Mouse (Mus musculus): ENCODE data around the gene Rtl1. TPM values are rescaled to one million over a fixed set of nuclear protein-coding genes. Genes with fewer than 3 reads are reported as not detected.

Gene Rtl1
- total RNA-seq (2021), result 1 to 10 TPM; 3.9 to 9.7 TPM
- long read RNA-seq, experiment 1, partial matches to known transcripts, result 0 of 1 reads
- long read RNA-seq, experiment 1, other reads (novel, unspliced or antisense), result 1 of 1 reads
- long read RNA-seq, experiment 2, result 0 reads

DNA sequence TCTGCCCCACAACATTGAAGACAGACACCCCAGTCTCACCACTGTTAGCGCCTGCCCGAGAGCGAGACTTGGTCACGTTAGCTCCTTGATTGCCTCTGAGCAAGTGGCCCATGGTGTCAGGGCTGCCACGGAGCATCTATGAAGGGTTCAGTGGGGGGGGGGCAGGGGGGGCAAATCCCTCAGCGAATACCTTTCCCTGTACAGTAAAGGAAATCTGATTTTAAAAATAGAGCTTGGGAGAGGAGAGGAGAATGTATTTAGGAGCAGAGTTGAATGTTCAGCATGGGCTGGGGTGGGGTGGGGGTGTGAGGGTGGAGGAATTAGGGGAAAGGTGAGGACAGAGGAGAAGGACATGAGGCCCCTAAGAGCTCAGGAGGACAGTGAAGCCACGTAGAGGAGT is at the start of gene Rtl1:
Gene Rtl1 (minus strand): TSS at position 101 of the 400 bp plus-strand sequence.
- DNase-seq, result no peak

DNA sequence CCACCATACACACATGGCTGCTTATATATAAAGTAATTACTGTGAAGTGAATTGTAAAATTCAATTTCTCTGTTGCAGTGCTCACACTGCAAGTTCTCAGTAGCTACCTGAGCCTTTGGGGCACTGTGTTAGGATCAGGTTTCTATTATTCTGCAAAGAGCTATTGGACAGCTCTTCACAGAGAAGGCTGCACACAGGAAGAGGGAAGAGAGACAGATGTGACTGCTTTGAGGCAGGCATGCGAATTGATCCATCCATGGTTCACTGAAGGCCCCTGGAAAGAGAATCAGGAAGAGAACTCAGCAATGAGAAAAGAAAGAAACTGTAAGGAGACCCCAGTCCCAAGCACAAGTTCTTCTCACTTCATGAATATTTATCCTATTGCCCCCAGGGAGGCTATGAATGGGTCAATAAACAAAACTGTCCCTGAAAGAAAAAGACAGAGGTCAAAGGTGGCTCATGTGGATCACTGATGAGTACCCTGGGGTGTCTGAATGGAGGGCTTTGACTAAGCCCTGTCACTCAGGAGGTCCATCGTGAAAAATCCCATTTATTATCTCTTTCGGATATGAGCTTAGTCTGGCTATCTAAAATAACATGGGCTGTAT is 40.5 kb upstream of the Rtl1 start:
- DNase-seq, result no peak

DNA sequence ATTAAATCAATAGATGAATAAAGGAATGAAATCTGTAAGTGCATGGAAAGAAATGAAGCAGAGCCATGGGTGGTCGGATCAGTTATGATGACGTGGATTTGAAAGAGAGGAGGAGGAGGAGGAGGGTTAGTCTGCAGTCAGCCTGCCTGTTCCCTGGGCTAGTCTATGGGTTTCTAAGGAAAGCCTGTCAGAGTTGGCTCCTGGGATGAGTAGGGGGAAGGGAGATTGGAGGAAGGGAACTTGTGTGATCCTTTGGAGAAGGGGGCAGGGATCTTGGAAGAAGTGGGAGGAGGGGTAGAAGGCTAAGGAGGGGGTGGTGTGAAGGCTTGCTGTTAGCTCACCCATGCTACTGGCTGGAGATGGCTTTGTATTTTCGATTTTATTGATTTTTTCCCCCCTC is 31.9 kb upstream of the Rtl1 start:
- no peak for DNase-seq

DNA sequence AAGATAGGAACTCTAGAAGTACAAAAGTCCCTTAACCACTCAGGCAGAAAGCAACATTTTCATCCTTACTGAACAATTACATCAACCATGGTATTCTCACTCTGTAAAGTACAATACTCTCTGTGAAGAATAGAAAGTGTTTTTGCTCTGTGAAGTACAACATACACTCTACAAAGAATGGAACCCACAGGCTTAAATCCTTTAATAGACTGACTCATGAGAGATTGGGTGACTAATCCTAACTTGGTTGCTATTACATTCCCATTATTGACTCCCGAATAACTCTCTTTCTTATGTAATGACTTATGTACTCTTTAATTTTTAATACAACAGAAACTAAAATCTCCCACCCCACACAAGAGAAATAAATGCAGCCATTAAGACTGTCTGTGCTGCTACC is 28.8 kb upstream of the Rtl1 start:
- no peak for DNase-seq

DNA sequence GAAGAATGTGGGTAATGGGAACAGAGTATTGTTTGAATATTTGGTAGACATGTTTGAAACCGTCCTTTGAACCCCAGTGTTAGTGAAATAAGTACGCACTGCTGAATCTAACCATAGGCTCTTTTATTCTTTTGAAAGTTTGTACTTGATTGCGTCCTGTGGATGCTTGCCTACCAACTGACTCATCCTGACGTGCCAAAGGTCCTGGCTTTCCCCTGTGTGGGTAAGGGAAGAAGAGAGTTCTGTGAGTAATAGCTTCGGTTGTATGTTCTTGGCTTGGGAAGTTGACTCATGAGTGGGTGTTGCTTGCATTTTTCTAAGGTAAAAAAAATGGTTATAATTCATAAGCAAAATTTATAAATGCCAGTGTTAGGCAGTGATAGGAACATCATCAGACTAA is 26.8 kb upstream of the Rtl1 start:
- peak; percentile 51 to 52 for DNase-seq

DNA sequence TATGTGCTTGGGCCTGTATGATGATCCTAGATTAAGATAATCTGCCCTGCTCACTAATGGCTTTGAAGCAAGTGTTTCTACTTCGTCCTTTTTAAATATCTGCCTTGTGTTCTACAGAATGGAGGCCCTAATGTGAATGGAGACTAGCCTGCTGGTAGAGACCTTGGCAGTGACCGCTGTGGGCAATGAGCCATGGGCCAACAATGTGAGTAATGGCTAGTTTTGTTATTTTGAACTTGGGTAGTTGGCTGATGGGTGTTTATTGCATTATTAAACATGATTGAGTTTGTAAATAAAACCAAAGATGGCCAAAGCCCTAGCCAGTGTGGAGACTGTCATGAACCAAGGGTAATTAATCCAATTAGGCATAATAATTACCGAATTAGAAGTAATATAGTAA is 20.1 kb upstream of the Rtl1 start:
- peak; percentile 77 to 84 for DNase-seq

DNA sequence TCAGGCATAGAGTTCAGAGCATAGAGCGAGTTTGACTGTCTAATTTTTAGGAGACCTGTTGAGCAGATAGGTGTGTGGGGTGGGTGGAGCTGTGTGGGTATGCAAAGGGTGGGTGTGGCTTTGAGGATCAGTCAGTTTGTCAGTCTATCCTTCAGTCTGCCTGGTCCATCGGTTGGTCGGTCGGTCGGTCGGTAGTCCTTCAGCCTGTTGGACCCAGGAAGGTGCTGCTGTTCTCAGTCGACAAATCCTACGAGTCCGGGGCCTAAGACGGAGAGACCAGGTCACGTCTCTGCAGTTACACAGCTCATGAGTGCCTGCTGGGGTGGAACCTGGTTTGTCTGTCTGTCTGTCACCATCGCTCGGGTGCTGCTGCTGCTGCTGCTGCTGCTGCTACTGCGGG is 17.9 kb upstream of the Rtl1 start:
- no peak for DNase-seq

DNA sequence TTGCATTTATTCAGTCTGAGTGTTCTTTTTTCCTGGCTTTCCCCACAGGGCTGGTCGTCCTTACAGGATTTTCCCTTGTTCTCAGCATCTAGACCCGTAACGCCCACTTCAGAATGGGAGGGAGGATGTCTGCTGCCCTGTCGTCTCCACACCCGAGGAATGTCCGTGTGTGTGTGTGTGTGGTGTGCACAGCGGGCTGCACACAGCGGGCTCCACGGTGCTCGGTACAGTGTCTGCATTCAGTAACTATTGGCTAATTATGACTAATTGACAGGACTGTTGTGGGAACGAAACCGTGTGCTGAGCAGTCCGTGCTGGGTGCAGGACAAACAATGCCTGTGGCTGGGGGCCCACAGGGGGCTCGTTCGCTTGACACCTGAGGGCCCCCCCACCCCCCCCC is 17.0 kb upstream of the Rtl1 start:
- no peak for DNase-seq

DNA sequence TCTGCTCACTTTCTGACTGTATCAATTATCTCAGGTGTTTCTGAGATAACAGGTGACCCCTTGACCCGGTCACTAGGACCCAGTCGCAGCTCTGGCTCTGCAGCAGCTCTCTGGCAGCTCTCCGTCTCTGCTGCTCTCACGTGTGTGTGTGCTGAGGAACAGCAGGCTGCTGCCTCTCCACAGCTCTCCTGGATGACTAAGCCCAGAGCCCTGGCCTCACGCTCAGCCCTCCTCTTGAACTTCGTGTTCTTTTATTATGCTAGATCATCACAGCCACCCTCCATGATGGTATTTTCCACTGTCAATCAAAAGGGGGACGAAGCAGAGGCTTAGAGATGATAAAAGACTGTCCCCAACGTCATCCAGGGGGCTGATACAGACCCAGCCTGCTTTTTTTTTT is 15.2 kb upstream of the Rtl1 start:
- peak; percentile 56 to 79 for DNase-seq

DNA sequence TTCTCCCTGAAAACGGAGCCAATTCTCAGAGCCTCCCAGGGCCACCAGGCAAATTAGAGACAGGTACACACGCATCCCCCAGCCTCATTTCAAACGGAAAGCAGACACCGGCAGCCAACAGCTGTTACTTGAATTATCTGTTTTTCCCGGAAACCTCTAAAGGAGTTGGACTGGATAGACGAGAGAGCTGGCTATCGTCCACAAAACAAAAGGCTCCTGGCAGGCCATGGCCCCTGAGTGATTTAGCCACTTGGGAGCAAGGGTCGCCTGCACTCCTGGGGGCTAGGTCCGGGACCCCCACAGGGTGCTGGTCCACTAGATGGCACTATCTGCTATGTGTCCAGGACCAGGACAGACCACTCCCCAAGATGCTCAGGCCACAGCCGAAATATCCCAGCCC is 14.3 kb upstream of the Rtl1 start:
- no peak for DNase-seq

DNA sequence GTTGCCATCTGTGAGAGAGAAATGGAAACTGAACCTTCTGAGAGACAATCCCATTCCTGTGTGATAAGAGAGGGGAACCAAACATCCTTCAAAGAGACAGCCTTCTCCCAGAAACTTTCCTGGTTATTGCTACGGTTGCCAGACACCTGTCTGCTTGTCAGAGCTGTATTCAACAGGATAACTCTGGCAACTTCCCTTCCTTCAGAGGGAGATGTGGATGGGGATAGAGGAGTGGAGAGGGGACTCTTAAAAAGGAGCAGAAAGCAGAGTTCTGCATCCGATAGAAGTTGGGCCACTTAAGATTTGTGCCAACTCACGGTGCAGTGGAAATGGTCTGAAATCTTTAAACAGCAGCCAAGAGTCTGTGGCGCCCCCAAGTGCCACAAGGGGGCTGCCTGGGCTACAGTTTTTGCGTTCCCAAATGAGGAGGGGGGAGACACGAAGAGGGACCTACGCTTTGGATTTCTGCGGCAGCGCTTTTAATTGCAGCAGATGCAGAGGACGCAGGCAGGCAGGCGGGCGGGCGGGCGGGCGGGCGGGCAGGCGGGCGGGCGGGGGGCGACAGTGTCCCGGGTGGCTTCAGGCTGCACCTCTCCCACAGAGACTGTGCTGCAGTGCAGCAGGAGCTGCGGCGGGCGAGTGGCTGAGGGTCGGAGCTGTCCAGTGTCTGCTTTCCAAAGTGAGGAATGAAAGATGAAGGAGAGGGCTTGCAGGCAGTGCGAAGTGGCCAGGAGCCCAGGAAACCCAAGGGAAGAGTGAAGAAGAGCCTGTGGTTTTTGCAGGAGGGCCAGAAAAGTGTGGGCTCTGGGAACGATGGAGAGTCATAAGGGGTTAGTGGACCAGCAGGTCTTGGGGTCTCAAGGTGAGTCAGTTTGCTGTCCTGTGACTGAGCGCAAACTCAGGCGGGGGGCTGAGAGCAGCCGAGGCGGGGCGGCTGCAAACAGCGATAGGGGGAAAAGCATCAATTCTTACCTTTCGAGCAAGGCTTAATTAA is 12.6 kb upstream of the Rtl1 start:
- no peak for DNase-seq

DNA sequence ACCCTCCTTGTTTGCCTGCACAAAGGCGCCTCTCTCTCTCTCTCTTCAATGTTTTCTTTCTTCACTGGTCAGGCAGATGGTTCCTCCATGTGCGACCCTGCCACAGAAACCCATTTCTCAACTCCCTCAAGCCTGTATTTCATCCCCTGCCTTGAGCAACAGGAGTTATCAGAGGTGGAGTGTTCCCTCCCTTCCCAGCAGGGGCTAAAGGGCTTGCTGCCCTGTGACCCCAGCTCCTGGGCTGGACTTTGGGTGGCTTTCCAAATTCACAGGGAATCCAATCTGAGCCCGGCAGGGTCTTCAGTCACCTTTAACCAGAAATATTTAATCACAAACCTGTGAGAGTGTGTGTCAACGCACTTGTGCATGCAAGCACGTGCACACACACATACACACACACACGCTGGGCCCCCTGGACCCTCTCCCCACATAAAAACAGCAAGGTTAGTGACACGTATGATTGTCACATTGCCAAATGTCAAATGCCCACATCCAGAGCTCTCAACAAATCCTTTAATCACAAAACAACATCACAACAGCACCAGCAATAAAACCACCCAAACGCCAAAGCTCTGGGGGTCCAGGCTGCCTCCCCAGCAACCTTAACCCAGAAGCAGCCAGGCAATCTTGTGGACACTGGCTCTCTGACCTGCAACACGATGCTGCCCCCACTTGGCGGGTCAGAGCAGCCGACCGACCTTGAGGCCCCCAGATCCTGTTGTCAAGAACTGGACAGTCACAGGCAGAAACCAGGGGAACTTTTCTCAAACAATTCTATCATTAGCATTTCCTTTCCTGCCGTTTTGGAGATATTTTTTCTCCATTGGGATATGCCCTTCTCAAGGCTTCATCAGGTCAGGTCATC is 8.7 kb upstream of the Rtl1 start:
- DNase-seq, result peak; percentile 44 to 68

DNA sequence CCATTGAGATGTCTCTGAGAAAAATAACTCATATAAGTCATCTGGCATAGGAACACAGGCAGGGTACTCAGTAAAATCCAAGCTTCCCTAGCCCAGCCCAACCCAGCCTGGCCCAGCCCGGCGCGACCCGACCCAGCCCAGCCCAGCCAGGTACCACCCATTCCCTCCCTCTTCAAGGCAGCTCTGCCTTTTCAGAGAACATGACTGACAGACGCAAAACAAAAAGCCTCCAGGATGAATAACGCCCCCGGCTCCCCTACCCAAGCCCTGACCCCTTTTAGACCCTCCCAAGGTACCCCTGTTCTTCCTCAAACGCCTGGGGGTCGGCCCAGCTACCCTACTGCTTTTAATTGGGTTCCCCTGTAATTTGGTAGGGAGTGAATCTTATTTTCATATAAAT is 7.8 kb upstream of the Rtl1 start:
- DNase-seq, result no peak

DNA sequence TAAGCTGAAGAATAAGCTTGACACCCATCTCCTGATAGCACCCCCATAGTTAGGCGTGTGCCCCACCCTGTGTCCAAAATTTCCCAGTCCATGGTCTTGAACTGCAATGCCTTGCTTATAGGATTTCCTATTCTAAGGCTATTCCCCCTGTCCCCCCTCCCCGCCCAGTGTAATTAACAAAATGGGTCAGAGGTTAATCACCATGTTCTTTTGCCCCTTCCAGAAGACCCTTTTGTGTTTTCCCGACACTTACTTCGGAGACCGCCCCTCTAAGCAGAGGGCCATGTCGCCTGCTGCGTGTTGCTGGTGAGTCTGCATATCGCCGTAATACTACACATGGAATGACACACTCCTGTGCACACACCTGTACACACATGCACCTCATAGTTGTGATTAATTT is 7.1 kb upstream of the Rtl1 start:
- no peak for DNase-seq

DNA sequence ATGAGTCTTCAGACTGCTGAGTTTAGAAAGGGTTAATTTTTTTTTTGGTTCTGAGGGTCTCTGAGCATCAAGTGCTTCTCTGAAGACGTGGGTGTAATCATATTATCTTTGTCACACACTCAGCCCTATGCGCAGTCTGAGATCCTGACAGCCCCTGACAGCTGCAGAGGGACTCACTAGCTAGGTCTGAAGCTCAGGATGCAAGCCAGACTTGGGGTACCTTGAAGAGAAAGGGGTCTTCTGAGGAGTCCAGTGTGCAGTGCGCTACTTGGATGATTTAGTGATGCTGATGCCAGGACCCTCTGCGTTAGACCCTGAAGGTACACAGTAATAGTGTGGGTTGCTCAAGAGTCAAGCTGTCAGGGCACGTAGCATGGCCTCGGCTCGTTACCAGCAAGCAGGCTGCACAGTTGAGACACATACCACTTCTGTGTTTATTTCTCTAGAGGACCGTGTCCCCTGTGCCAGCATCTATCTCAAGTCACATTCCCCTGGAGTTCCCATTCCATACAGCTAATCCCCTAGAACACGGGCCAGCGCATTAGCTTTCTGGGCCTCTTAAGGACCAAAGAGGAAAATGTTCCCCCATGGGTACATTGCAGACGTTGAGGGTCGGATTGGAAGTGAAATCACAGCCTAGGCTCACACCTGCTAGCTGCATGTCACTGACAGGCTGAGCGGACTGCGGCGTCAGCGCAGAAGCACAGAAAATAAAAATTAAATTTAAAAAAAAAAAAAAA is 5.0 kb upstream of the Rtl1 start:
- DNase-seq, result no peak

DNA sequence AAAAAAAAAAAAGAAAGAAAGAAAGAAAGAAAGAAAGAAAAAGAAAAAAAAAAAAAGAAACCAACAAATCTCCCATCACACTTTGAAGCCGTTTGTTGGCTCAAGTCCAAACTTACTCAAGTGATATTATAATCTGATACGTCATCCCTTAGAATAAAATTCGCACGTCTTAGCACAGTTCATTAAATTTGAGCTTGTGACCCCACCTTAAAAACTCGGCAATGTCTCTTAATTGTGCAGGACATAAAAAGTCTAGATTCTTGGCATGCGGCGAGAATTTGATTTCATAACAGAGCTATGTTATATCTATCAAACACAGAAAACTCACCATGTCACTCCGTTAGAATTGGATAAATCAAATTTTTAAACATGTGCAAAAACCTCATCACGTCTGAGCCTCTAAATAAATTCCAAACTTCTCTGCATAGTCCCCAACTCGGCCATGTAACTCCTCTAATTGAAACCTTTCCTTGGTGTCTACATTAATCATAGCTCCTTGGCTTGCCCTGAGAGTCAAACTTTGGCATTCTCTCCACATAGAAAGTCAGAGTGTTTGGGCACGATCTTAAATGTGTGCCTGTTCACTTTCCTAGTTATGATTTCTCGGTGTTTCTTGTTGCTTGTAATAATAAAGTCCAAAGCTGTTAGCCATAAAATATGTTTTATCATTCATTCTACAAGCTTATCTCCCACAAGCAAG is 1.4 kb downstream of the Rtl1 start:
- DNase-seq, result no peak

DNA sequence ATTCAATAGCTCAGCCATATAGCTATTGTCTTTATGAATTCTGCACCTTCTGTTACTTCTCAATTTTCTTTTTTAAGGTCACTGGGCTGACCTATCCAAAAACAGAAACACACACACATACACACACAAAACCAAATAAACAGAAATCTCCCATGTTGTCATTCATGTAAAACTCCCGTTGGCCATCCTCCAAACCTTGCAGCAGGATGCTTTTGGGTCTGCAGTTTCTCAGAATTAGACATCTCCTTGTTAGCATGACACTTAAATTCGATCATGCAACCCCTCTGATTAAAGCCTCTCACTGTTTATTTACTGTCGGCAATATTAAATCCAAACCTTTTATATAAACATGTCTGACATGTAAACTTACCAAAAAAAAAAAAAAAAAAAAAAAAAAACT is 3.4 kb downstream of the Rtl1 start:
- no peak for DNase-seq

DNA sequence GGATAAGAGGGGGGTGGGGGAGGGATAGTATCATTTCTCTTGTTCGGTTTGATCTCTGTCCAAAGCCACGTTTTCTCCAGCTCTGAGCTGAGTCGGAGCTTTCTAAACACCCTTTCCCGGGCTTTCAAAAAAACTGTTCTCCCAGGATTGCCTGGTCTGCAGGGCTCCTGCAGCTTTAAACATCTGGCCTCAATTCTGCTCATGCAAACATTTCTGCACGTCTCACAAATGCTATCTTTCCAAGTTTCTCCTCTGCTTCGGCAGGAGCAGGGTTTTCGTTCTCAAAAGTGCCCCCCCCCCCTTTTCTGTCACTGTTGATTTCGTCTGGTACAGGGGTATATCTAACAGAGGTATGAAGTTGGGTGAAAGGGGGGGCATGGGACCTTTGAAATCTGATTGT is 3.9 kb downstream of the Rtl1 start:
- DNase-seq, result no peak

DNA sequence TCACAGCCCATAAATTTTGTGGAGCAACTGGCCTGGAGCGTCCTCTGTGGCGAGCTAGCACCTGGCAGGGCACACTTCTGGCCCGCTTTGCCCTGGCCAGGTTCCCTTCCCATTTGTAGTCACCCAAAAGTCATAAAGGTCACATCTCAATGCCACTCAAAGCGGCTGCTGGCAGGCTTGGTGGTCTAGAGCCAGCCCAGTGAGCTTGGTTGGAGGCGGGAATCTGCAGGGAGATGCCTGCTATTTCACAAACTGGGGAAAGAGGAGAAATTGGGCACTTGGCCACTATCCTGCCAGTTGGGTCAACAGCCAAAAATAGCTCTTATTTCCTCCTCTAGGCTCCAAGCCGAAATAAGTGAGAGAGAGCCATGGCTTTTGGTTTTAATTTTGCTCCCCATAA is 4.4 kb downstream of the Rtl1 start:
- DNase-seq, result peak; percentile 53 to 68

DNA sequence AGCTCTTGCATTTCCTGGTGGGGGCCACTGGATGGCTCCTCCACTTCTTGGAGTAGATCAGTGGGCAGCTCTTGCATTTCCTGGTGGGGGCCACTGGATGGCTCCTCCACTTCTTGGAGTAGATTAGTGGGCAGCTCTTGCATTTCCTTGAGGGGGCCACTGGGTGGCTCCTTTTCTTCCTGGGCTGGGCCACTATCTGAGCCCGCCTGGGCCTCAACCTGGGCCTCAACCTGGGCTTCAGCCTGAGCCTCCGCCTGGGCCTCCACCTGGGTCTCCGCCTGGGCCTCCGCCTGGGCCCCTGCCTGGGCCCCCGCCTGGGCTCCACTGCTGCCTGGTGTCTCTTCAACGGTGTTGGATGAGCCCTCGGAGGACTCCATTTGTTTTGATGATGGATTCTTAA is 5.2 kb downstream of the Rtl1 start:
- no peak for DNase-seq

DNA sequence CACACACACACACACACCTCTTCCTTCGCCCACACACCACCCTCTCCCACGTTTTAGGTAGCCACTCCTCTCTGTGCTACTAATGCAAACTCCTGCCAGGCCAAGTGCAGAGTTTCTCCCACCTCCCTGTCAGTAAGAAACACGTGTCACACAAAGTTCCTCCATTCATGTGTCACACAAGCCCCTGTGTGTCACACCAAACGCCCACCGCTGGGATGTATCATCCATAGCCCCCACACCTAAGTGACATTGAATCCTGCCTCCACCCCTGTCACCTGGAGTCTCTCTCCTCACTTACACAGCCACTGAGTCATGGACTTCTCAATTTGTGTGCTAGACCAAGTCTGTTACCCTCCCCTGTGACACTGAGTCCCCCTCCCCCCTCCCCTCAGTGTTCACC is 17.9 kb downstream of the Rtl1 start:
- no peak for DNase-seq

All from adrenal gland, postnatal 36 days (tissue).